In the genomic region with DNA sequence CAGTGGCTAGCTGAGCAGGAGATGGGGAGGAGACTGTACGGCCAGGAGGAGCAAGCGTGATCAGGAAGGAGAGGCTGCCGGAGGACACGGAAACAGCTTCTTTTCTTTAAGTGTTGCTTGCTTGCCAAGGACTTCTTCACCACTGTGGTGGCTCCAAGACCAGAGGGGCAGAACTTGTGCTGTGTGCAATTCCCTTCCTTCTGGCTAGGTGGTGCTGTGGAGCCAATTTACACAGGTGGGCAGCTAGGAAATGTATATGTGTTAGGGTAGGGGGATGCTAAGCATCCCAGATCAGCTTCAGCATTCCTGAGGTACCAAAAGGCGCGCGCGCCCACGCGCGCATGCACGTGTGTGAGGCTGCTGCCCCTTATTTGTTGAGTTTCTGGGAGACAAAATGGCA, we compare ENCODE assay signal across 14 mouse cellular contexts.
DNase-seq lines count a peak whose midpoint lies in the region; TF ChIP-seq lines count a peak whose summit lies in the region.
"Had no signal": no experiment of that assay in that cellular context is flagged by ENCODE, and none has a peak within 500 bp of the region (broad histone marks: within the 10 kb centered on the region; RNA-seq: fewer than 3 reads in every experiment).

No protein-coding gene starts in this region.

- H3K4me3 ChIP-seq in left cerebral cortex, adult 2 months = no peak overlapping the region
- no peak overlapping the region for H3K4me3 ChIP-seq in C2C12 (ENCODE audit: insufficient read depth, poor library complexity, severe bottlenecking)
- H3K4me3 ChIP-seq in bone marrow macrophage, adult 2 months (ENCODE audit: insufficient read depth, low read length) = no peak overlapping the region
- H3K4me3 ChIP-seq in embryonic facial prominence, embryonic 10.5 days = no peak overlapping the region
- H3K4me3 ChIP-seq: midbrain, embryonic 15.5 days; neural tube, embryonic 15.5 days; stomach, embryonic 15.5 days had no signal

- H3K9me3 ChIP-seq in embryonic facial prominence, embryonic 10.5 days = no peaks in the 10 kb centered on the region
- H3K9me3 ChIP-seq: midbrain, embryonic 15.5 days; neural tube, embryonic 15.5 days; stomach, embryonic 15.5 days had no signal

- 94% methylated on average over 12 of the region's 12 CpGs for WGBS in embryonic facial prominence, embryonic 10.5 days

- H3K27me3 ChIP-seq in C2C12 (ENCODE audit: control insufficient read depth, insufficient read depth, insufficient read length) = no peaks in the 10 kb centered on the region
- 0 out of 2 replicates have a peak, but pooled peaks cover 6% of the 10 kb centered on the region for H3K27me3 ChIP-seq in embryonic facial prominence, embryonic 10.5 days (replicated peaks; ENCODE audit: low read depth, poor library complexity, severe bottlenecking)
- H3K27me3 ChIP-seq: midbrain, embryonic 15.5 days; neural tube, embryonic 15.5 days; stomach, embryonic 15.5 days had no signal

- peak; percentile 38 for TF ChIP-seq CTCF in left cerebral cortex, adult 2 months (IDR thresholded peaks at IDR 0.05)
- no peak for TF ChIP-seq CTCF in C2C12 (IDR thresholded peaks at IDR 0.05; ENCODE audit: control insufficient read depth, insufficient read depth, insufficient read length)
- peak; percentile 78 for TF ChIP-seq CTCF in bone marrow macrophage, adult 2 months (IDR thresholded peaks at IDR 0.05; ENCODE audit: low read depth, low read length)

- H3K36me3 ChIP-seq in C2C12 (ENCODE audit: control insufficient read depth, insufficient read depth) = no peaks in the 10 kb centered on the region
- no peaks in the 10 kb centered on the region for H3K36me3 ChIP-seq in embryonic facial prominence, embryonic 10.5 days (replicated peaks)
- H3K36me3 ChIP-seq: midbrain, embryonic 15.5 days; neural tube, embryonic 15.5 days; stomach, embryonic 15.5 days had no signal

- H3K79me2 ChIP-seq in C2C12 (ENCODE audit: control insufficient read depth, insufficient read depth) = no peaks in the 10 kb centered on the region

- H3ac ChIP-seq in C2C12 (ENCODE audit: control insufficient read depth, insufficient read length, low read depth) = peak overlapping the region; percentile 24

- H3K79me3 ChIP-seq in C2C12 (ENCODE audit: low read depth) = no peaks in the 10 kb centered on the region

- peaks cover 14% of the 10 kb centered on the region for H3K4me1 ChIP-seq in bone marrow macrophage, adult 2 months (ENCODE audit: control insufficient read depth, insufficient read depth, low read length)
- H3K4me1 ChIP-seq in embryonic facial prominence, embryonic 10.5 days = peaks cover 20% of the 10 kb centered on the region

- intact Hi-C loops in left cerebral cortex, adult 2 months (cut with DNase I) = no loop called here

- no peak for TF ChIP-seq POLR2A in bone marrow macrophage, adult 2 months (IDR thresholded peaks at IDR 0.05; ENCODE audit: borderline replicate concordance, low read depth, low read length)

- DNase-seq in left cerebral cortex, adult 2 months (ENCODE audit: extremely low spot score in 1 of 2, low spot score in 2 of 2) = no peak
- no peak for DNase-seq in left cerebral cortex, adult 11 months (ENCODE audit: low spot score)
- peak; percentile 34 for DNase-seq in A20 (ENCODE audit: low read depth, low spot score)
- DNase-seq in adrenal gland, adult (ENCODE audit: inconsistent age in 2 of 2, low spot score in 1 of 2) = no peak
- DNase-seq in embryonic facial prominence, embryonic 10.5 days (ENCODE audit: low spot score) = no peak
- DNase-seq in right cerebral cortex, postnatal 25 days = no peak
- DNase-seq: gastrocnemius, postnatal 36 days; kidney, postnatal 4 days; right cerebral cortex, postnatal 14 days had no signal

- no peak overlapping the region for H3K27ac ChIP-seq in left cerebral cortex, adult 2 months
- H3K27ac ChIP-seq in bone marrow macrophage, adult 2 months (ENCODE audit: insufficient read depth, low read depth, low read length) = no peak overlapping the region
- H3K27ac ChIP-seq in embryonic facial prominence, embryonic 10.5 days (replicated peaks) = no peak overlapping the region
- H3K27ac ChIP-seq: midbrain, embryonic 15.5 days; stomach, embryonic 15.5 days had no signal

TF ChIP-seq in C2C12, 6 proteins besides CTCF, POLR2A, EP300 and RAD21:
- TF ChIP-seq FOSL1 (IDR thresholded peaks at IDR 0.05; ENCODE audit: insufficient read depth, low read length, poor library complexity, severe bottlenecking) (no peak), CEBPB (IDR thresholded peaks at IDR 0.05; ENCODE audit: low read depth) (no peak)
